Mouse (Mus musculus): ENCODE data around the gene Zfp592.

- TF ChIP-seq CTCF (IDR thresholded peaks at IDR 0.05) (no peak), EP300 (IDR thresholded peaks at IDR 0.05) (no peak)
Measured at GRCm38 (mm10) chr7:81011576-81011975, 18.1 kb downstream of the Zfp592 start.

Measured in lung, postnatal 0 days (tissue).